Mouse (Mus musculus) T-helper 2 cell (primary cell): ENCODE data around the gene Atg4a-ps.

Experiments used
- in situ Hi-C: fragments of 300-600 bp; cut with MboI, MseI; formaldehyde crosslinking; loops from one replicate; pipeline ENCODE4 v1.15.1; 2025; ENCODE audit warnings: high pct_unique_total_duplicates

Gene Atg4a-ps

GRCm38 (mm10) chr3:103627661-103628060 lies 18.2 kb downstream of the Atg4a-ps start:
- in situ Hi-C loops = no loop called here

- in situ Hi-C loops = no loop called here
Observed at GRCm38 (mm10) chr3:103626481-103626880, 19.4 kb downstream of the Atg4a-ps start.

GRCm38 (mm10) chr3:103625169-103625568 lies 20.7 kb downstream of the Atg4a-ps start:
- in situ Hi-C loops = no loop called here

GRCm38 (mm10) chr3:103624591-103625051 lies 21.2 kb downstream of the Atg4a-ps start:
- in situ Hi-C loops = loop anchor here (5.0 kb wide), 1 partner anchor 48 kb away; no protein-coding TSS in a partner anchor

GRCm38 (mm10) chr3:103623893-103624470 lies 21.9 kb downstream of the Atg4a-ps start:
- in situ Hi-C loops = loop anchor here (5.0 kb wide), 1 partner anchor 48 kb away; no protein-coding TSS in a partner anchor

- in situ Hi-C loops = loop anchor here (5.0 kb wide), 1 partner anchor 52 kb away; no protein-coding TSS in a partner anchor
Observed at GRCm38 (mm10) chr3:103620101-103620500, 25.8 kb downstream of the Atg4a-ps start.

- in situ Hi-C loops = no loop called here
Observed at GRCm38 (mm10) chr3:103616981-103617380, 28.9 kb downstream of the Atg4a-ps start.

GRCm38 (mm10) chr3:103615621-103616020 lies 30.2 kb downstream of the Atg4a-ps start:
- in situ Hi-C loops = no loop called here

- in situ Hi-C loops = no loop called here
Observed at GRCm38 (mm10) chr3:103612636-103613355, 33.1 kb downstream of the Atg4a-ps start.

GRCm38 (mm10) chr3:103610231-103610630 lies 35.6 kb downstream of the Atg4a-ps start:
- in situ Hi-C loops = no loop called here

GRCm38 (mm10) chr3:103606660-103607595 lies 38.9 kb downstream of the Atg4a-ps start:
- in situ Hi-C loops = no loop called here

GRCm38 (mm10) chr3:103606045-103606597 lies 39.7 kb downstream of the Atg4a-ps start:
- in situ Hi-C loops = no loop called here

- in situ Hi-C loops = no loop called here
Observed at GRCm38 (mm10) chr3:103601561-103601960, 44.3 kb downstream of the Atg4a-ps start.

GRCm38 (mm10) chr3:103601011-103601410 lies 44.9 kb downstream of the Atg4a-ps start:
- in situ Hi-C loops = no loop called here

GRCm38 (mm10) chr3:103597586-103597985 lies 48.3 kb downstream of the Atg4a-ps start:
- in situ Hi-C loops = no loop called here

- in situ Hi-C loops = no loop called here
Observed at GRCm38 (mm10) chr3:103595271-103595810, 50.5 kb downstream of the Atg4a-ps start.
